Mouse (Mus musculus): ENCODE measurements at regions not wholly inside any gene's neighbourhood (a gene's known extent, or its start where the extent isn't known, plus 50 kb on each side); places are given as distances from the start of the nearest gene placed in this dataset.
A peak's percentile ranks its signal among the peaks of the same experiment; 100 is the strongest.

- DNase-seq (ENCODE audit: low spot score) = no peak
- no peaks in the 10 kb centered on the region for H3K36me3 ChIP-seq (replicated peaks)
- H3K4me1 ChIP-seq = no peaks in the 10 kb centered on the region
- 57% methylated on average over 2 of the region's 2 CpGs for WGBS
- no peak overlapping the region for H3K4me3 ChIP-seq
- H3K27ac ChIP-seq (replicated peaks) = no peak overlapping the region
- H3K9me3 ChIP-seq = no peaks in the 10 kb centered on the region
- H3K27me3 ChIP-seq (replicated peaks; ENCODE audit: low read depth, poor library complexity, severe bottlenecking) = no peaks in the 10 kb centered on the region
Measured at GRCm38 (mm10) chr3:20590143-20590542, 223.2 kb upstream of the Agtr1b start.

- no peak overlapping the region for H3K27ac ChIP-seq (replicated peaks)
- H3K4me1 ChIP-seq = no peaks in the 10 kb centered on the region
- WGBS = 44% methylated on average over 2 of the region's 2 CpGs
- no peak for DNase-seq (ENCODE audit: low spot score)
- no peaks in the 10 kb centered on the region for H3K36me3 ChIP-seq (replicated peaks)
- H3K27me3 ChIP-seq (replicated peaks; ENCODE audit: low read depth, poor library complexity, severe bottlenecking) = no peaks in the 10 kb centered on the region
- no peak overlapping the region for H3K4me3 ChIP-seq
- H3K9me3 ChIP-seq = no peaks in the 10 kb centered on the region
Measured at GRCm38 (mm10) chr3:20551563-20551962, 184.6 kb upstream of the Agtr1b start.

- Histone ChIP-seq H3K27ac (replicated peaks) (no peak overlapping the region), H3K4me3 (no peak overlapping the region), H3K9me3 (no peaks in the 10 kb centered on the region), H3K36me3 (replicated peaks) (no peaks in the 10 kb centered on the region), H3K27me3 (replicated peaks; ENCODE audit: low read depth, poor library complexity, severe bottlenecking) (no peaks in the 10 kb centered on the region), H3K4me1 (no peaks in the 10 kb centered on the region)
- 70% methylated on average over 7 of the region's 7 CpGs for WGBS
- DNase-seq (ENCODE audit: low spot score) = no peak
Measured at GRCm38 (mm10) chr3:20543991-20544390, 177.0 kb upstream of the Agtr1b start.

GRCm38 (mm10) chr3:20538492-20539004 lies 171.6 kb upstream of the Agtr1b start:
- H3K36me3 ChIP-seq (replicated peaks) = no peaks in the 10 kb centered on the region
- no peaks in the 10 kb centered on the region for H3K4me1 ChIP-seq
- DNase-seq (ENCODE audit: low spot score) = no peak
- 79% methylated on average over 4 of the region's 4 CpGs for WGBS
- H3K27ac ChIP-seq (replicated peaks) = no peak overlapping the region
- no peak overlapping the region for H3K4me3 ChIP-seq
- H3K27me3 ChIP-seq (replicated peaks; ENCODE audit: low read depth, poor library complexity, severe bottlenecking) = no peaks in the 10 kb centered on the region
- no peaks in the 10 kb centered on the region; the same call in 1 of the 2 replicates for H3K9me3 ChIP-seq

- Histone ChIP-seq H3K36me3 (replicated peaks) (no peaks in the 10 kb centered on the region), H3K4me1 (no peaks in the 10 kb centered on the region), H3K4me3 (no peak overlapping the region), H3K27me3 (replicated peaks; ENCODE audit: low read depth, poor library complexity, severe bottlenecking) (no peaks in the 10 kb centered on the region), H3K27ac (replicated peaks) (no peak overlapping the region), H3K9me3 (no peaks in the 10 kb centered on the region)
- DNase-seq (ENCODE audit: low spot score) = peak; percentile 42
- WGBS = 62% methylated on average over 6 of the region's 6 CpGs
Measured at GRCm38 (mm10) chr3:20520738-20521137, 153.8 kb upstream of the Agtr1b start.

- Histone ChIP-seq H3K9me3 (no peaks in the 10 kb centered on the region), H3K4me3 (no peak overlapping the region), H3K4me1 (no peaks in the 10 kb centered on the region), H3K36me3 (replicated peaks) (no peaks in the 10 kb centered on the region), H3K27ac (replicated peaks) (no peak overlapping the region), H3K27me3 (replicated peaks; ENCODE audit: low read depth, poor library complexity, severe bottlenecking) (no peaks in the 10 kb centered on the region)
- DNase-seq (ENCODE audit: low spot score) = peak; percentile 89
- 0% methylated on average over 2 of the region's 2 CpGs for WGBS
Measured at GRCm38 (mm10) chr3:20509192-20509591, 142.2 kb upstream of the Agtr1b start.

- no peak overlapping the region for H3K4me3 ChIP-seq
- no peaks in the 10 kb centered on the region for H3K36me3 ChIP-seq (replicated peaks)
- no peaks in the 10 kb centered on the region for H3K4me1 ChIP-seq
- no peaks in the 10 kb centered on the region for H3K27me3 ChIP-seq (replicated peaks; ENCODE audit: low read depth, poor library complexity, severe bottlenecking)
- WGBS = 92% methylated on average over 5 of the region's 5 CpGs
- H3K27ac ChIP-seq (replicated peaks) = no peak overlapping the region
- no peaks in the 10 kb centered on the region for H3K9me3 ChIP-seq
- DNase-seq (ENCODE audit: low spot score) = no peak
Measured at GRCm38 (mm10) chr3:20505546-20505945, 138.6 kb upstream of the Agtr1b start.

All from embryonic facial prominence, embryonic 10.5 days (tissue).